Mouse (Mus musculus): ENCODE measurements around the gene Pgrmc1. TPM values are rescaled to one million over a fixed set of nuclear protein-coding genes. Genes with fewer than 3 reads are reported as not detected.

The Pgrmc1 gene
- 76.8 TPM for polyA plus RNA-seq (2012; fragmentation: generic; extraction: Trizol)
- long read RNA-seq, experiment 1, transcript Pgrmc1-201 (3 exons, 1,857 nt) = major isoform, 98 of 108 reads
- long read RNA-seq, experiment 1, partial matches to known transcripts = 9 of 108 reads
- long read RNA-seq, experiment 1, other reads (novel, unspliced or antisense) = 1 of 108 reads
- long read RNA-seq, experiment 2, transcript Pgrmc1-201 (3 exons, 1,857 nt) = major isoform, 640 of 646 reads
- long read RNA-seq, experiment 2, partial matches to known transcripts = 0 of 646 reads
- long read RNA-seq, experiment 2, other reads (novel, unspliced or antisense) = 6 of 646 reads

GRCm38 (mm10) chrX:36597707-36598389 lies at the start of gene Pgrmc1:
TSS of gene Pgrmc1 (plus strand) at chrX:36598206.
- Histone ChIP-seq H3K36me3 (ENCODE audit: control insufficient read depth, insufficient read depth) (peaks cover 3% of the 10 kb centered on the region), H3K79me2 (ENCODE audit: control insufficient read depth, insufficient read depth) (peaks cover 8% of the 10 kb centered on the region), H3K4me3 (ENCODE audit: insufficient read depth, poor library complexity, severe bottlenecking) (peak within 1 kb of the TSS; percentile 45), H3K27me3 (ENCODE audit: control insufficient read depth, insufficient read depth, insufficient read length) (no peaks in the 10 kb centered on the region), H3K79me3 (ENCODE audit: low read depth) (peaks cover 2% of the 10 kb centered on the region), H3ac (ENCODE audit: control insufficient read depth, insufficient read length, low read depth) (peak within 1 kb of the TSS; percentile 95)
- TF ChIP-seq USF1 (IDR thresholded peaks at IDR 0.05; ENCODE audit: low read depth) (no peak), MYOD1 (IDR thresholded peaks at IDR 0.05; ENCODE audit: control insufficient read depth, insufficient read length, low read depth) (no peak), CTCF (IDR thresholded peaks at IDR 0.05; ENCODE audit: control insufficient read depth, insufficient read depth, insufficient read length) (no peak), CEBPB (IDR thresholded peaks at IDR 0.05; ENCODE audit: low read depth) (no peak), MAX (IDR thresholded peaks at IDR 0.05) (no peak), MYOG (IDR thresholded peaks at IDR 0.05; ENCODE audit: control insufficient read depth, extremely low read depth, insufficient read length) (no peak), FOSL1 (IDR thresholded peaks at IDR 0.05; ENCODE audit: insufficient read depth, low read length, poor library complexity, severe bottlenecking) (no peak)

GRCm38 (mm10) chrX:36548798-36549197 lies 49.2 kb upstream of the Pgrmc1 start:
- H3K79me2 ChIP-seq (ENCODE audit: control insufficient read depth, insufficient read depth) = no peaks in the 10 kb centered on the region
- no peaks in the 10 kb centered on the region for H3K36me3 ChIP-seq (ENCODE audit: control insufficient read depth, insufficient read depth)
- H3K4me3 ChIP-seq (ENCODE audit: insufficient read depth, poor library complexity, severe bottlenecking) = no peak overlapping the region
- H3K27me3 ChIP-seq (ENCODE audit: control insufficient read depth, insufficient read depth, insufficient read length) = no peaks in the 10 kb centered on the region
- no peaks in the 10 kb centered on the region for H3K79me3 ChIP-seq (ENCODE audit: low read depth)
- no peak overlapping the region for H3ac ChIP-seq (ENCODE audit: control insufficient read depth, insufficient read length, low read depth)
- TF ChIP-seq CEBPB (IDR thresholded peaks at IDR 0.05; ENCODE audit: low read depth) (no peak), MYOG (IDR thresholded peaks at IDR 0.05; ENCODE audit: control insufficient read depth, extremely low read depth, insufficient read length) (no peak), USF1 (IDR thresholded peaks at IDR 0.05; ENCODE audit: low read depth) (no peak)

GRCm38 (mm10) chrX:36550906-36551305 lies 47.1 kb upstream of the Pgrmc1 start:
- no peak for TF ChIP-seq MYOD1 (IDR thresholded peaks at IDR 0.05; ENCODE audit: control insufficient read depth, insufficient read length, low read depth)
- no peak for TF ChIP-seq MYOG (IDR thresholded peaks at IDR 0.05; ENCODE audit: control insufficient read depth, extremely low read depth, insufficient read length)
- no peak for TF ChIP-seq FOSL1 (IDR thresholded peaks at IDR 0.05; ENCODE audit: insufficient read depth, low read length, poor library complexity, severe bottlenecking)
- no peak for TF ChIP-seq CTCF (IDR thresholded peaks at IDR 0.05; ENCODE audit: control insufficient read depth, insufficient read depth, insufficient read length)
- no peak for TF ChIP-seq CEBPB (IDR thresholded peaks at IDR 0.05; ENCODE audit: low read depth)
- no peak for TF ChIP-seq MAX (IDR thresholded peaks at IDR 0.05)
- TF ChIP-seq USF1 (IDR thresholded peaks at IDR 0.05; ENCODE audit: low read depth) = no peak

GRCm38 (mm10) chrX:36551351-36551750 lies 46.7 kb upstream of the Pgrmc1 start:
- no peaks in the 10 kb centered on the region for H3K27me3 ChIP-seq (ENCODE audit: control insufficient read depth, insufficient read depth, insufficient read length)
- no peak overlapping the region for H3ac ChIP-seq (ENCODE audit: control insufficient read depth, insufficient read length, low read depth)
- H3K36me3 ChIP-seq (ENCODE audit: control insufficient read depth, insufficient read depth) = no peaks in the 10 kb centered on the region
- H3K4me3 ChIP-seq (ENCODE audit: insufficient read depth, poor library complexity, severe bottlenecking) = no peak overlapping the region
- no peaks in the 10 kb centered on the region for H3K79me3 ChIP-seq (ENCODE audit: low read depth)
- H3K79me2 ChIP-seq (ENCODE audit: control insufficient read depth, insufficient read depth) = no peaks in the 10 kb centered on the region
- TF ChIP-seq MYOD1 (IDR thresholded peaks at IDR 0.05; ENCODE audit: control insufficient read depth, insufficient read length, low read depth) = no peak
- no peak for TF ChIP-seq MYOG (IDR thresholded peaks at IDR 0.05; ENCODE audit: control insufficient read depth, extremely low read depth, insufficient read length)
- TF ChIP-seq FOSL1 (IDR thresholded peaks at IDR 0.05; ENCODE audit: insufficient read depth, low read length, poor library complexity, severe bottlenecking) = no peak
- TF ChIP-seq USF1 (IDR thresholded peaks at IDR 0.05; ENCODE audit: low read depth) = no peak
- TF ChIP-seq CEBPB (IDR thresholded peaks at IDR 0.05; ENCODE audit: low read depth) = no peak
- TF ChIP-seq MAX (IDR thresholded peaks at IDR 0.05) = no peak
- TF ChIP-seq CTCF (IDR thresholded peaks at IDR 0.05; ENCODE audit: control insufficient read depth, insufficient read depth, insufficient read length) = no peak

More at GRCm38 (mm10) chrX:36550906-36551305, 47.1 kb upstream of the Pgrmc1 start:
- Histone ChIP-seq H3K79me2 (ENCODE audit: control insufficient read depth, insufficient read depth) (no peaks in the 10 kb centered on the region), H3ac (ENCODE audit: control insufficient read depth, insufficient read length, low read depth) (no peak overlapping the region), H3K27me3 (ENCODE audit: control insufficient read depth, insufficient read depth, insufficient read length) (no peaks in the 10 kb centered on the region), H3K4me3 (ENCODE audit: insufficient read depth, poor library complexity, severe bottlenecking) (no peak overlapping the region), H3K36me3 (ENCODE audit: control insufficient read depth, insufficient read depth) (no peaks in the 10 kb centered on the region), H3K79me3 (ENCODE audit: low read depth) (no peaks in the 10 kb centered on the region)

- Histone ChIP-seq H3ac (ENCODE audit: control insufficient read depth, insufficient read length, low read depth) (no peak overlapping the region), H3K4me3 (ENCODE audit: insufficient read depth, poor library complexity, severe bottlenecking) (no peak overlapping the region), H3K79me2 (ENCODE audit: control insufficient read depth, insufficient read depth) (no peaks in the 10 kb centered on the region), H3K36me3 (ENCODE audit: control insufficient read depth, insufficient read depth) (no peaks in the 10 kb centered on the region), H3K79me3 (ENCODE audit: low read depth) (no peaks in the 10 kb centered on the region), H3K27me3 (ENCODE audit: control insufficient read depth, insufficient read depth, insufficient read length) (no peaks in the 10 kb centered on the region)
- TF ChIP-seq CTCF (IDR thresholded peaks at IDR 0.05; ENCODE audit: control insufficient read depth, insufficient read depth, insufficient read length) (no peak), FOSL1 (IDR thresholded peaks at IDR 0.05; ENCODE audit: insufficient read depth, low read length, poor library complexity, severe bottlenecking) (no peak), MYOG (IDR thresholded peaks at IDR 0.05; ENCODE audit: control insufficient read depth, extremely low read depth, insufficient read length) (no peak), USF1 (IDR thresholded peaks at IDR 0.05; ENCODE audit: low read depth) (no peak), MAX (IDR thresholded peaks at IDR 0.05) (no peak), MYOD1 (IDR thresholded peaks at IDR 0.05; ENCODE audit: control insufficient read depth, insufficient read length, low read depth) (no peak), CEBPB (IDR thresholded peaks at IDR 0.05; ENCODE audit: low read depth) (no peak)
These were observed 45.9 kb upstream of the Pgrmc1 start for GRCm38 (mm10) chrX:36552055-36552587.

All from C2C12 (cell line).